In the genomic region with DNA sequence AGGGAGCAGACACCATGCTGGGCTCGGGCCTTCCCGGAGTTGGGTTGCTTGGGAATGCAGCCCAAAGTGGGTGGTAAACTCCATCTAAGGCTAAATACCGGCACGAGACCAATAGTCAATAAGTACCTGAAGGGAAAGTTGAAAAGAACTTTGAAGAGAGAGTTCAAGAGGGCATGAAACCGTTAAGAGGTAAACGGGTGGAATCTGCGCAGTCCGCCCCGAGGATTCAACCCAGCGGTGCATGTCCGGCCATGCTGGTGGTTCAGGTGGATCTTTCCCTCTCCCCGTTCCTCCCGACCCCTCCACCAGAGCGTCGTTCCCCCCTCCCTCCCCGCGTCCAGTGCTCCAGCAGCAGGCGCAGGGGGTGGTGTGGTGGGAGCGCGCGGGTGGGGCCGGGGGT, we compare ENCODE assay signal across 8 mouse cellular contexts.
DNase-seq lines count a peak whose midpoint lies in the region; ATAC-seq lines count a peak whose summit lies in the region.

No protein-coding gene starts in this region.

- H3K27me3 ChIP-seq in forebrain, embryonic 13.5 days, result no peaks in the 10 kb centered on the region
- H3K27me3 ChIP-seq in hindbrain, embryonic 14.5 days (ENCODE audit: control insufficient read depth, insufficient read depth, low read length), result no peaks in the 10 kb centered on the region
- no peaks in the 10 kb centered on the region for H3K27me3 ChIP-seq in limb, embryonic 15.5 days
- H3K27me3 ChIP-seq in midbrain, embryonic 16.5 days (ENCODE audit: control insufficient read depth, insufficient read depth, low read depth, low read length), result no peaks in the 10 kb centered on the region

- H3K4me2 ChIP-seq in forebrain, embryonic 13.5 days, result no peak overlapping the region
- no peak overlapping the region for H3K4me2 ChIP-seq in hindbrain, embryonic 14.5 days (replicated peaks)
- no peak overlapping the region for H3K4me2 ChIP-seq in limb, embryonic 15.5 days
- no peak overlapping the region for H3K4me2 ChIP-seq in midbrain, embryonic 16.5 days (ENCODE audit: low read length)

- H3K36me3 ChIP-seq in forebrain, embryonic 13.5 days (ENCODE audit: poor library complexity, severe bottlenecking), result 0 out of 2 replicates have a peak, but pooled peaks cover 6% of the 10 kb centered on the region
- H3K36me3 ChIP-seq in hindbrain, embryonic 14.5 days (replicated peaks; ENCODE audit: control insufficient read depth, insufficient read depth), result no peaks in the 10 kb centered on the region
- H3K36me3 ChIP-seq in limb, embryonic 15.5 days, result no peaks in the 10 kb centered on the region
- H3K36me3 ChIP-seq in midbrain, embryonic 16.5 days (ENCODE audit: control insufficient read depth, insufficient read depth, low read length), result no peaks in the 10 kb centered on the region; the same call in 1 of the 2 replicates

- H3K4me3 ChIP-seq in forebrain, embryonic 13.5 days, result no peak overlapping the region
- H3K4me3 ChIP-seq in hindbrain, embryonic 14.5 days (replicated peaks; ENCODE audit: low read length), result no peak overlapping the region
- no peak overlapping the region for H3K4me3 ChIP-seq in limb, embryonic 15.5 days
- no peak overlapping the region for H3K4me3 ChIP-seq in midbrain, embryonic 16.5 days (ENCODE audit: low read depth, low read length)

- peak; percentile 8 for DNase-seq in retina, postnatal 7 days (ENCODE audit: low read depth, low spot score)
- DNase-seq in retina, embryonic 14.5 days (ENCODE audit: low spot score), result no peak
- DNase-seq in c-Kit-positive CD71-positive TER-119-positive erythroid progenitor cells, embryonic 14.5 days (ENCODE audit: low spot score), result peak; percentile 68
- peak; percentile 53 for DNase-seq in hindbrain, embryonic 14.5 days (ENCODE audit: low spot score)
- peak; percentile 60 for DNase-seq in thymus, postnatal 14 days

- H3K27ac ChIP-seq in forebrain, embryonic 13.5 days, result no peak overlapping the region
- H3K27ac ChIP-seq in hindbrain, embryonic 14.5 days, result no peak overlapping the region
- no peak overlapping the region for H3K27ac ChIP-seq in limb, embryonic 15.5 days
- H3K27ac ChIP-seq in midbrain, embryonic 16.5 days (ENCODE audit: low read length), result no peak overlapping the region

- H3K4me1 ChIP-seq in forebrain, embryonic 13.5 days, result no peaks in the 10 kb centered on the region
- H3K4me1 ChIP-seq in hindbrain, embryonic 14.5 days (replicated peaks; ENCODE audit: control insufficient read depth, insufficient read depth, low read length), result no peaks in the 10 kb centered on the region
- no peaks in the 10 kb centered on the region for H3K4me1 ChIP-seq in limb, embryonic 15.5 days
- H3K4me1 ChIP-seq in midbrain, embryonic 16.5 days (ENCODE audit: control insufficient read depth, insufficient read depth, low read length), result no peaks in the 10 kb centered on the region

- 63% methylated on average over 22 of the region's 22 CpGs for WGBS in forebrain, embryonic 13.5 days
- WGBS in hindbrain, embryonic 14.5 days, result 60% methylated on average over 22 of the region's 22 CpGs
- 60% methylated on average over 22 of the region's 22 CpGs for WGBS in limb, embryonic 15.5 days
- 58% methylated on average over 22 of the region's 22 CpGs for WGBS in midbrain, embryonic 16.5 days

- H3K9ac ChIP-seq in forebrain, embryonic 13.5 days, result no peak overlapping the region
- H3K9ac ChIP-seq in hindbrain, embryonic 14.5 days, result no peak overlapping the region
- H3K9ac ChIP-seq in limb, embryonic 15.5 days, result no peak overlapping the region
- H3K9ac ChIP-seq in midbrain, embryonic 16.5 days (ENCODE audit: low read depth, low read length), result no peak overlapping the region

- ATAC-seq in forebrain, embryonic 13.5 days, result peak; percentile 97
- ATAC-seq in hindbrain, embryonic 14.5 days (ENCODE audit: low FRiP score), result peak; percentile 98
- peak; percentile 96 for ATAC-seq in limb, embryonic 15.5 days (ENCODE audit: insufficient number of reproducible peaks, low FRiP score, low TSS enrichment, low read depth)
- peak; percentile 93 for ATAC-seq in midbrain, embryonic 16.5 days

- H3K9me3 ChIP-seq in forebrain, embryonic 13.5 days (replicated peaks), result peaks cover 22% of the 10 kb centered on the region
- peaks cover 16% of the 10 kb centered on the region for H3K9me3 ChIP-seq in hindbrain, embryonic 14.5 days (ENCODE audit: control insufficient read depth, low read length)
- peaks cover 11% of the 10 kb centered on the region; the same call in 1 of the 2 replicates for H3K9me3 ChIP-seq in limb, embryonic 15.5 days
- peaks cover 8% of the 10 kb centered on the region for H3K9me3 ChIP-seq in midbrain, embryonic 16.5 days (replicated peaks; ENCODE audit: control insufficient read depth, low read length, poor library complexity, severe bottlenecking)
